Mouse (Mus musculus) liver, adult 2 months (tissue): ENCODE results near the gene Ypel5.

Experiments
- CTCF ChIP-seq: fragments of 200-500 bp; IDR thresholded peaks from 2 replicates; pipeline ENCODE4 v1.5.1; 2011; ENCODE audit warnings: low read depth, low read length, control low read depth
- POLR2A ChIP-seq: fragments of 200-500 bp; IDR thresholded peaks from 2 replicates; pipeline ENCODE4 v1.6.1; 2011; ENCODE audit warnings: low read length, control low read depth; ENCODE audit not compliant: insufficient read depth; ENCODE audit errors: extremely low read depth

DNA sequence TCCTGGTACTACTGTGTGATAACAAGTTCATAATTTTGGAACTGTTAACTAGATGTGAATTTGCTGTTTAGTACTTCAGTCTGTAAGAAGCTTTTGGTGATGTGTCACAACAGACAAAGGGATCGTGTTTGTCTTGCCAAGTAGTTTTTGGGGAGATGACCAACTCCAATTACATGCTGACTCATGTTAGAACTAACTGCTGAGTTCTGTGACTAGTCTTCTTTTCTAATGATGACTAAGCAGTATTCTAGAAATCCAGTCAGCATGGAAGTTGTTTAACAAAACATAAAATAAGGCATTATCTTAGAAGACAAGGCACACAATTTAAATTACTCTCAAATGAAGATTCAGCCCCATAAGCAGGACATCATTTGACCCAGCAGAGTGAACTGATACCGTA, 2.7 kb downstream of the Ypel5 start:
- TF ChIP-seq POLR2A (no peak), CTCF (no peak)
